14 mouse cellular contexts compared by ENCODE assay signal in the genomic region with DNA sequence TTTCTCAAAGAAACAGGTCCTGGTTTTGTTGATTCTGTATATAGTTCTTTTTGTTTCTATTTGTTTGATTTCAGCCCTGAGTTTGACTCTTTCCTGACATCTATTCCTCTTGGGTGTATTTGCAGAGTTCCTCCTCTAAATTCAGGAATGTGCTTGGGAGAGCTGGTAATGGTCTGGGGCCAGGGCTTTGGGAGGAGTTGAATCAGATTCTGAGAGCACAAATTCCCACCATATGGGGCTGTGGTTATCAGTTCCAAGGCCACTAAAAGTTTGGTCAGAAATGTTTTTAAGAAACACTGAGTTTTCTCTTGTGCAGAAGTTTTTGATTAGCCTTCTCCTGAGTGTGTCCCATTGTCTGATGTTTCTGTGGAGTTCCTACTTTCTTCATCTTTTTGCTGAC. TPM values are rescaled to one million over a fixed set of nuclear protein-coding genes. Genes with fewer than 3 reads are reported as not detected.
"Had no signal": no experiment of that assay in that cellular context is flagged by ENCODE, and none has a peak within 500 bp of the region (broad histone marks: within the 10 kb centered on the region; RNA-seq: fewer than 3 reads in every experiment).

No protein-coding gene starts in this region.

- H3K27ac ChIP-seq: kidney, postnatal 0 days; layer of hippocampus, adult 2 months; macrophage had no signal

- DNase-seq: kidney, adult 9 months; kidney, postnatal 4 days; left cerebral cortex, postnatal 4 days; lung, embryonic 14.5 days; lung, postnatal 14 days; right cerebral cortex, postnatal 4 days; spleen, adult 18-20 months; thymus, adult 18-20 months; thymus, postnatal 14 days had no signal

- H3K27me3 ChIP-seq: megakaryocyte, embryonic 14.5 days had no signal

- H3K9me3 ChIP-seq: megakaryocyte, embryonic 14.5 days had no signal

RNA-seq across cellular contexts. Expression of a gene that starts 1.7 kb away (rescaled TPM):
- total RNA-seq: liver, adult 2 months had no signal
